In the genomic region with DNA sequence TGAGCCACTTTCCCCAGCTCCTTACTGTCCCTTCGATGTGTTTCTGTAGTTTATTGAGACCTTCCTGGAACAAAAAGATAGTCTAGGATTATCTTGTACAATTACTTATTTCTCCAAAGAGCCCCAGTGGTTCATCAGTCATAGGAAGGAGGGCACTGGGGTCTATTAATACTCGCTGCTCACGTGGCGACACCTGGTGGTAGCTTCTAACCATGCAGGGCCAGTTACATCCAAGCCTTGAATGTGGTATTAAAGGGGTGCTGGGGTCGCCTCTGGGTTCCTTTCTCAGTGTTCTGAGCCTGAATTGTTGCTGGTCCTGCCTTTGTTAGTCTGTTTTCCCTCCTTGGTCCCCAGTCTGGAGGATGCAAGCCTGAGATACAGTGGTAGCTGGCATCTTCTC, we compare ENCODE assay signal across 9 mouse cellular contexts. TPM values are rescaled to one million over a fixed set of nuclear protein-coding genes. Genes with fewer than 3 reads are reported as not detected.
DNase-seq lines count a peak whose midpoint lies in the region; ATAC-seq lines count a peak whose summit lies in the region.
"Had no signal": no experiment of that assay in that cellular context is flagged by ENCODE, and none has a peak within 500 bp of the region (broad histone marks: within the 10 kb centered on the region; RNA-seq: fewer than 3 reads in every experiment).

No protein-coding gene starts in this region.

- intact Hi-C loops in left cerebral cortex, postnatal 4 days (cut with DNase I): loop anchor here (5.0 kb wide), 1 partner anchor 44 kb away; no protein-coding TSS in a partner anchor

- DNase-seq in midbrain, embryonic 11.5 days (ENCODE audit: low spot score, missing footprints): peak; percentile 97
- peak; percentile 26 for DNase-seq in T-cell, adult 2 months (ENCODE audit: low spot score)
- DNase-seq in embryo, embryonic 10 days (ENCODE audit: low spot score): peak; percentile 90
- DNase-seq in heart, postnatal 4 days: peak; percentile 79
- peak; percentile 71 for DNase-seq in left cerebral cortex, postnatal 4 days
- peak; percentile 46 for DNase-seq in ovary, postnatal 14 days (ENCODE audit: low spot score)

- ATAC-seq in midbrain, embryonic 11.5 days (ENCODE audit: low FRiP score): peak; percentile 42; the same call in 1 of the 2 replicates
- ATAC-seq in midbrain, embryonic 16.5 days: no peak
- no peak for ATAC-seq in monocyte, adult 5-6 weeks (replicated peaks; ENCODE audit: insufficient number of reproducible peaks, low FRiP score, low TSS enrichment, poor library complexity, severe bottlenecking)

- no peaks in the 10 kb centered on the region for H3K4me1 ChIP-seq in midbrain, embryonic 11.5 days (ENCODE audit: control insufficient read depth, insufficient read depth, low read length)
- no peaks in the 10 kb centered on the region for H3K4me1 ChIP-seq in midbrain, embryonic 16.5 days (ENCODE audit: control insufficient read depth, insufficient read depth, low read length)

- 4% methylated on average over 5 of the region's 5 CpGs for WGBS in midbrain, embryonic 11.5 days
- 7% methylated on average over 5 of the region's 5 CpGs for WGBS in midbrain, embryonic 16.5 days

- H3K4me3 ChIP-seq in midbrain, embryonic 11.5 days (ENCODE audit: low read depth, low read length): no peak overlapping the region
- no peak overlapping the region for H3K4me3 ChIP-seq in midbrain, embryonic 16.5 days (ENCODE audit: low read depth, low read length)
- H3K4me3 ChIP-seq: heart, embryonic 13.5 days had no signal

- H3K9me3 ChIP-seq in midbrain, embryonic 11.5 days (ENCODE audit: control insufficient read depth, low read length): no peaks in the 10 kb centered on the region
- no peaks in the 10 kb centered on the region for H3K9me3 ChIP-seq in midbrain, embryonic 16.5 days (replicated peaks; ENCODE audit: control insufficient read depth, low read length, poor library complexity, severe bottlenecking)
- H3K9me3 ChIP-seq: heart, embryonic 13.5 days had no signal

- no peak overlapping the region for H3K4me2 ChIP-seq in midbrain, embryonic 11.5 days
- H3K4me2 ChIP-seq in midbrain, embryonic 16.5 days (ENCODE audit: low read length): no peak overlapping the region
- H3K4me2 ChIP-seq: heart, embryonic 13.5 days had no signal

- H3K27me3 ChIP-seq in midbrain, embryonic 11.5 days (ENCODE audit: control insufficient read depth, insufficient read depth, low read length): no peaks in the 10 kb centered on the region
- H3K27me3 ChIP-seq in midbrain, embryonic 16.5 days (ENCODE audit: control insufficient read depth, insufficient read depth, low read depth, low read length): no peaks in the 10 kb centered on the region
- H3K27me3 ChIP-seq: heart, embryonic 13.5 days had no signal

- H3K27ac ChIP-seq in midbrain, embryonic 11.5 days (ENCODE audit: low read depth, low read length): no peak overlapping the region
- no peak overlapping the region for H3K27ac ChIP-seq in midbrain, embryonic 16.5 days (ENCODE audit: low read length)
- H3K27ac ChIP-seq: heart, embryonic 13.5 days had no signal

- no peaks in the 10 kb centered on the region for H3K36me3 ChIP-seq in midbrain, embryonic 11.5 days (ENCODE audit: control insufficient read depth, insufficient read depth, low read length)
- H3K36me3 ChIP-seq in midbrain, embryonic 16.5 days (ENCODE audit: control insufficient read depth, insufficient read depth, low read length): no peaks in the 10 kb centered on the region

- H3K9ac ChIP-seq in midbrain, embryonic 11.5 days (ENCODE audit: low read length): no peak overlapping the region
- H3K9ac ChIP-seq in midbrain, embryonic 16.5 days (ENCODE audit: low read depth, low read length): no peak overlapping the region
- H3K9ac ChIP-seq: heart, embryonic 13.5 days had no signal

RNA-seq across cellular contexts. Expression of gene Dysf, which starts 52.9 kb away (rescaled TPM):
- polyA plus RNA-seq in midbrain, embryonic 11.5 days (2014; fragmentation: Nextera tagmentation; extraction: Ambion mirVana): 2.0 and 2.4 TPM in 2 replicates
- polyA plus RNA-seq in midbrain, embryonic 16.5 days (2015; fragmentation: Nextera tagmentation; extraction: Ambion mirVana): 1.8 and 2.3 TPM in 2 replicates
- total RNA-seq in heart, postnatal 4 days (2021): 100 to 1,000 TPM in 1 of 2 experiments, 10 to 100 TPM in 1; 96.4 to 109 TPM
- 1 to 10 TPM; 5.4 TPM for total RNA-seq in left cerebral cortex, postnatal 4 days (2021)
- not detected in 3 replicates for total RNA-seq in monocyte, adult 5-6 weeks (2017)

Comparison
In these comparisons a context has a peak if more than half of its experiments do, and no peak if none do; other contexts are left out.
1. DNase-seq: peak in every context shown above with its lines; median percentile 97 in midbrain, embryonic 11.5 days; 90 in embryo, embryonic 10 days; 79 in heart, postnatal 4 days; 71 in left cerebral cortex, postnatal 4 days; 46 in ovary, postnatal 14 days; 26 in T-cell, adult 2 months.
2. RNA of gene Dysf, which starts 52.9 kb away (total RNA-seq): 96.4 to 109 TPM in heart, postnatal 4 days; 5.4 TPM in left cerebral cortex, postnatal 4 days and not detected in monocyte, adult 5-6 weeks; every median in the first group is over 10 times any median in the second.